Mouse (Mus musculus): Measurements from ENCODE around the gene Xpo6. TPM values are rescaled to one million over a fixed set of nuclear protein-coding genes. Genes with fewer than 3 reads are reported as not detected.

The Xpo6 gene
- total RNA-seq, 2 experiments from 2014 or later, result 58.6 to 128 TPM

GRCm38 (mm10) chr7:126082286-126082741, 118.0 kb downstream of the Xpo6 start, which contains the start of gene Gsg1l:
TSS of gene Gsg1l (minus strand) at chr7:126082411.
- no peak for ATAC-seq (ENCODE audit: poor library complexity, severe bottlenecking)

DNA sequence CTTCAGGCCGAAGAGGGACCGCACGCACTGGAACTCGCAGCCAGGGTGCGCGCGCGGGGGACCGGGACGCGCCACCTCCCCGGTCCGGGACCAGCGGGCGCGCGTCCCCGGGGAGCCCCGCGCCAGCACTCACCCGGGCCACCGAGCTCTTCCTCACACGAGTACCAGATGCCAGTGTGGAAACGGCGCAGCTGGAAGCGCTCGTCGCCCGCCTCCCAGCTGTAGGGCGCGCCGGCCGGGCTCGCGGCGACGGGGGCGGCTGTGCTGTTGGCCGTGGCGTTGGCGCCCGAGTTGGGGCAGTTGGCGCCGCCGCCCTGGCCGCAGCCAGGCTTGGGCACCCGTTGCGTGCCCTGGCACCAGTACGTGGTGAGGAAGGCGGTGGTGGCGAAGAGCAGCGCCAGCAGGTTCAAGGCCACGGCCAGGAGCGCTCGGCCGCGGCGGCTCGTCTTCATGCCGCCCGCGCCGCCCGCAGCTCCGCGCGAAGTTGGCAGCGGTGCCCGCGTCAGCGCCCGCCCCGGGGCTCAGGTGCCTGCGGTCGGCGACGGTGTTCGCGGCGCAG, 118.5 kb downstream of the Xpo6 start:
- ATAC-seq (ENCODE audit: poor library complexity, severe bottlenecking), result no peak

- ATAC-seq (ENCODE audit: poor library complexity, severe bottlenecking), result no peak
These were observed 119.2 kb downstream of the Xpo6 start for GRCm38 (mm10) chr7:126080949-126081654.

- ATAC-seq (ENCODE audit: poor library complexity, severe bottlenecking), result no peak
These were observed 123.4 kb downstream of the Xpo6 start for GRCm38 (mm10) chr7:126076935-126077334.

DNA sequence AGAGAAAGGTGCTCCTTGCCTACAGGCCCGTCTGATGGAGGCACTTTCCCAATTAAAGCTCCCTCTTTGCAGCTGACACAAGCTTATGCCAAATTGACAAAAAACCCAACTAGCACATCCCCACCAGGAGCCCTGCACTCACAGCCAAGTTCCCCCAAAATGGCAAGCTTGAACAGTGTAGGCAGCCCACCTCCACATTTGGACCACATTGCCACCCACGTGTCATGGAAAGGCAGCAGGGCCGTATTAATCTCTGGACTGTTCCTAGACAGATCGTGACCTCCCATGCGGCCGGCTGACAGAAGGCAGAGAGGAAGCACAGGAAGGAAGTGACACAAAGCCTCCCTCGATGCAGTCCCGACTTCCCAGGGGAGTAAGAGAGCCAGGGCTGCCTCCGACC, 125.2 kb downstream of the Xpo6 start:
- ATAC-seq (ENCODE audit: poor library complexity, severe bottlenecking), result no peak

- ATAC-seq (ENCODE audit: poor library complexity, severe bottlenecking), result no peak
These were observed 130.0 kb downstream of the Xpo6 start for GRCm38 (mm10) chr7:126070321-126070720.

- no peak for ATAC-seq (ENCODE audit: poor library complexity, severe bottlenecking)
These were observed 133.5 kb downstream of the Xpo6 start for GRCm38 (mm10) chr7:126066777-126067176.

- ATAC-seq (ENCODE audit: poor library complexity, severe bottlenecking), result no peak
These were observed 134.9 kb downstream of the Xpo6 start for GRCm38 (mm10) chr7:126065243-126065876.

- ATAC-seq (ENCODE audit: poor library complexity, severe bottlenecking), result no peak
These were observed 138.1 kb downstream of the Xpo6 start for GRCm38 (mm10) chr7:126062228-126062627.

DNA sequence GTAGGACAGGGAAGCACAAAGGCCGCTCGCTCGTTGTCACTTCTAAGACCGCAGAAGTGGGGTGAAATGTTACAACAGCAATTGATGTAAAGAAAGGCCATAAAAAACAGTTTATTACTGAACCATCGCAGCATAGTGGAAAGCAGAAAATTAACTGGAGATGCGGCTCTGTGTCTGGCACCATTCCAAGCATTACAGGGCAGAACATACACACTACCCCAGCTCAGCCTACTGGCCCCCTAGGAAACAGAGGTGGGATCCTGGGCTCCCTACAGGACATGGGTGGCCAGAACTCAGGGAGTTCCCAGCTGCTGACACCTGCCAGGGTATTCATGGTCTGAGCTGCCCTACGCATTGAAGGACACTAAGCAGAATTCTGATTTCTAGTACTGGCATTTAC, 141.4 kb downstream of the Xpo6 start:
- ATAC-seq (ENCODE audit: poor library complexity, severe bottlenecking), result no peak

DNA sequence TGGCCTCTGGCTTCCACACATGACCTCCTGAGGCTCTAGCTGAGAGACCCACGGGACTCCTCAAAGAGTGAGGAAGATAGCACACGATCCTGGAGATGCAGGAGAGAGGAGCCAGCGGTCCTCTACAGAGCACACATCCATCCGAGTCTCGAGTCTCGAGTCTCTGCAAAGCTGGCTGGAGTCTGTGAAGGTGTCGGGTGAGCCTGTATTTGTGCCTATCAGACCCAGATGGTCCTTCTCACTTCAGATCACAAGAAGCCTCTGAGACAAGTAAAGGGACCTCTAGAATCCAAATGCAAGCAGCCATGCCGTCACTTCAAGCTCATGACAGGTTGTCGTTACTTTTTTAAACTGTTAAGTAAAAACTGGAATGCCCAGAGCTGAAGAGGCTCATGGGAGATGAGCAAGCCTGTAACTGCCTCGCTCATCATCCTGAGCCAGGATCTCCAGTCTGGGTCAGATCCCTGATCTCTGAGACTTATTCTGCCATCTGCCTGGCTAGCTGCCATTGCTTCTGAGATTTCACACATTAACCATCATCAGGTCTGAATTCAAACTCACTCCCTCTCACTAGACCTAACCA, 142.9 kb downstream of the Xpo6 start:
- no peak for ATAC-seq (ENCODE audit: poor library complexity, severe bottlenecking)

GRCm38 (mm10) chr7:126054574-126054973, 145.7 kb downstream of the Xpo6 start:
- no peak for ATAC-seq (ENCODE audit: poor library complexity, severe bottlenecking)

GRCm38 (mm10) chr7:126053618-126054017, 146.7 kb downstream of the Xpo6 start:
- no peak for ATAC-seq (ENCODE audit: poor library complexity, severe bottlenecking)

DNA sequence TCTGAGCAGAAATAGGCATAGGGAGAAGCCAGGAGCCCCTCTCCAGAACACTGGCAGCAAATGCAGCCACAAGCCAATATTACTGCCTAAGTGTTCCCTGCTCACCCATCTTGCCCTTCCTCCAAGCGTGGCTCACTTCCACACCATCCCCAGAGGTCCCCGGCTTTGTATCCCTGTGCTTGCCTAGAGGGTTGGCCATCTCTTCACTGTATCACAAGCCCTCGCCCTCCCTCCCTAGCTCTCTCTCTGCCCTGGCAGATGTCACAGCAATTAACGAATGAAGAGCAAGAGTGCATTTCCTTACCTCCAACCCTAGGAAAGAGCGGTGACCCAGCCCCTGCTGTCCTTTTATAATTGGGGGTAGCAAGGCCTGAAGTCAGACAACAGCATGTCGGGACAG, 148.4 kb downstream of the Xpo6 start:
- no peak for ATAC-seq (ENCODE audit: poor library complexity, severe bottlenecking)

Other genes with a start within 250 kb of the Xpo6 start
- not detected in 2 replicates for gene Gsg1l, start 118.1 kb downstream of the Xpo6 start, total RNA-seq (2015)
- gene Gsg1l, start 118.1 kb downstream of the Xpo6 start, total RNA-seq (2017), result not detected in 2 replicates
- 4.7 and 5.2 TPM in 2 replicates for gene Sbk1, start 72.1 kb upstream of the Xpo6 start, total RNA-seq (2015)
- 5.1 and 5.6 TPM in 2 replicates for gene Sbk1, start 72.1 kb upstream of the Xpo6 start, total RNA-seq (2017)
- 3.2 and 7.3 TPM in 2 replicates for gene Lat, start 169.1 kb upstream of the Xpo6 start, total RNA-seq (2015)
- 3.3 and 6.3 TPM in 2 replicates for gene Lat, start 169.1 kb upstream of the Xpo6 start, total RNA-seq (2017)
- gene Spns1, start 176.9 kb upstream of the Xpo6 start, total RNA-seq (2015), result 7.9 and 11.5 TPM in 2 replicates
- 6.8 and 10.6 TPM in 2 replicates for gene Spns1, start 176.9 kb upstream of the Xpo6 start, total RNA-seq (2017)
- gene Nfatc2ip, start 196.2 kb upstream of the Xpo6 start, total RNA-seq (2015), result 10.1 and 11.7 TPM in 2 replicates
- 13.9 and 16.6 TPM in 2 replicates for gene Nfatc2ip, start 196.2 kb upstream of the Xpo6 start, total RNA-seq (2017)
- gene Cd19, start 214.4 kb upstream of the Xpo6 start, total RNA-seq (2015), result 0.20 and 1.1 TPM in 2 replicates
- gene Cd19, start 214.4 kb upstream of the Xpo6 start, total RNA-seq (2017), result 0.24 TPM in 1 of 2 replicates, not detected in the other
- 6.7 and 6.8 TPM in 2 replicates for gene Rabep2, start 228.3 kb upstream of the Xpo6 start, total RNA-seq (2015)
- gene Rabep2, start 228.3 kb upstream of the Xpo6 start, total RNA-seq (2017), result 21.4 and 25.0 TPM in 2 replicates

All from megakaryocyte, adult 5-6 weeks (primary cell).